Mouse (Mus musculus) stomach, postnatal 0 days (tissue): ENCODE data around the gene Rreb1. TPM values are rescaled to one million over a fixed set of nuclear protein-coding genes. Genes with fewer than 3 reads are reported as not detected.

Source experiments
- ATAC-seq: fragments of 200-750 bp; cut with Nextera tagmentation; 2 replicates; pipeline ENCODE4 v1.8.0; 2017; ENCODE audit not compliant: low FRiP score, low TSS enrichment
- DNase-seq: peaks from one replicate; pipeline ENCODE4 v3.0.0-alpha.2; 2016; ENCODE audit warnings: low spot score
- H3K27ac ChIP-seq: fragments of 300-500 bp; sonication (generic); replicated peaks from 2 replicates; pipeline ENCODE4 v1.5.1; 2014; ENCODE audit warnings: mild to moderate bottlenecking, control low read depth
- H3K27me3 ChIP-seq: fragments of 300-500 bp; sonication (generic); 2 replicates; pipeline ENCODE4 v1.6.1; 2014; ENCODE audit warnings: low read length; ENCODE audit not compliant: control insufficient read depth, insufficient read depth
- H3K36me3 ChIP-seq: fragments of 300-500 bp; sonication (generic); 2 replicates; pipeline ENCODE4 v1.6.1; 2014; ENCODE audit warnings: low read length, mixed read lengths; ENCODE audit not compliant: control insufficient read depth, insufficient read depth
- H3K4me1 ChIP-seq: fragments of 300-500 bp; sonication (generic); replicated peaks from 2 replicates; pipeline ENCODE4 v1.6.1; 2014; ENCODE audit warnings: antibody characterized with exemption; ENCODE audit not compliant: control insufficient read depth, insufficient read depth
- H3K4me2 ChIP-seq: fragments of 300-500 bp; sonication (generic); replicated peaks from 2 replicates; pipeline ENCODE4 v1.6.1; 2014; ENCODE audit warnings: low read depth, mild to moderate bottlenecking, control low read depth, moderate library complexity
- H3K4me3 ChIP-seq: fragments of 300-500 bp; sonication (generic); 2 replicates; pipeline ENCODE4 v1.5.1; 2014; ENCODE audit warnings: low read depth, low read length, control low read depth
- H3K9ac ChIP-seq: fragments of 300-500 bp; sonication (generic); 2 replicates; pipeline ENCODE4 v1.6.1; 2014; ENCODE audit warnings: mild to moderate bottlenecking, low read length, control low read depth, mixed read lengths
- H3K9me3 ChIP-seq: fragments of 300-500 bp; sonication (generic); 2 replicates; pipeline ENCODE4 v1.6.1; 2016; ENCODE audit warnings: low read length; ENCODE audit not compliant: control insufficient read depth
- CTCF ChIP-seq: IDR thresholded peaks from 2 replicates; pipeline ENCODE4 v1.5.1; 2016; ENCODE audit warnings: antibody characterized with exemption, low read depth, mild to moderate bottlenecking, moderate library complexity
- EP300 ChIP-seq: optimal IDR thresholded peaks from 2 replicates; pipeline ENCODE3; 2016; ENCODE audit warnings: antibody characterized with exemption
- WGBS: fragments of 180-500 bp; shearing (Covaris S2); extraction: QIAGEN DNeasy Blood & Tissue Kit; methylation state at CpG from one replicate; pipeline ENCODE4 v1.1.7; 2014; 5-methylcytosine and 5-hydroxymethylcytosine counted together
- polyA plus RNA-seq: library from polyadenylated mRNA; unstranded; fragments of >200 nt; fragmentation: Nextera tagmentation; extraction: Ambion mirVana; gene quantifications from 2 replicates; pipeline ENCODE4 v1.2.1, GENCODE M21; 2015

Rreb1 gene
- polyA plus RNA-seq, 1 experiment from 2014 or later, result 6.0 TPM

DNA sequence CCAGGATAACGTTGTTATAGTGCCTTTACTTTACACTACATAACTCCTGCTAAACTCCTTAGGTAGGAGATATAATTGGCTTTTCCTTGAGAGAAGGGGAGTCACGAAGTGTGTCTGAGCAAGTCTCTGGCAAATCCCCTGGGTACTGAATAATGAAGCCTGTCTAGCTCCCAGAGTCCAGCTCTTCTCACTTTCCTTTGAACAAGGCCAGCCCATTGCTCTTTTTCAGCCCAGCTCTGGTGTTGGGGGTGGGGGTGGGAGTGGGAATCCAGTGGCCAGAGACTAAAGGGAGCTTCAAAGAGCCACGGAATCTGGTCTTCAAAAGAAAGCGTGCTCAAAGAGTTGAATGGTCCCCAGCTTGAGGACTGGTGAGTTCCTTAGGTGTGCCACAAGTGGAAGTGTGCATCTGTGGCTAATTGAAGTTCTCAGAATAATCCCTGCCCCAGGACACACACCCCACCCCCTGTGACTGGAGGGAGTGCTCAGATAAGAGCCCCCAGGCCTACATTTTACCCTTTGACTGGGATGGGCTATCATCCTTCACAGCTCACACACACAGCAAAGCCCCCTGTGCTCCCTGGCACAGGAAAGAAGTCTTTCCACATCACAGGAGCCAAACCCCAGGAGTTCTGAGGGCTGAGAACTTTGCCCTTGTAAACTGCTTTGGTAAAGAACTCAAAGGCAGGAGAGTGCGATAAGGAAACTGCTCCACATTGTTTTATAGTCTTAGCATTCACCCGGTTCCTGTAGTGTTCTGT, 24.2 kb downstream of the Rreb1 start:
- peak; percentile 75 for ATAC-seq

DNA sequence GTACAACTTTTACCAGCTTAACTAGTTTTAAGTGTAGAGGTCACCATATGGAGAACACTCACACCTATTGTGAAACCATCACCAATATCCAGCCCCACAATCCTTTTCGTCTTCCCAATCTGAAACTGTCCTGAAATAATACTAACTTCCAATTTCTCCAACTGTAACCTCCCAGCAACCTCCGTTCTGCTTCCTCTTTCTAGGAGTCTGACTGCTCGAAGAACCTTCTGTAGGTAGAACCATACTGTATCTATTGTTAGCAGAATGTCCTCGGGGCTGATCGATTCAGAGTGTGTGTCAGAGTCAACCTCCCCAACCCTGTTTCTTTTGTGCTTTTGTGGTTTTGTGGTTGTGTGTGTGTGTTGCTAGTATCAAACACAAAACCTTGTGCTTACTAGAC, 25.0 kb downstream of the Rreb1 start:
- ATAC-seq, result no peak
- no peak overlapping the region for H3K9ac ChIP-seq
- no peaks in the 10 kb centered on the region for H3K27me3 ChIP-seq
- H3K9me3 ChIP-seq, result no peaks in the 10 kb centered on the region
- no peak overlapping the region for H3K4me3 ChIP-seq
- H3K27ac ChIP-seq, result peak overlapping the region; percentile 26; the same call in 1 of the 2 replicates
- no peaks in the 10 kb centered on the region for H3K36me3 ChIP-seq
- DNase-seq, result no peak
- no peak overlapping the region for H3K4me2 ChIP-seq
- peaks cover 4% of the 10 kb centered on the region; the same call in 1 of the 2 replicates for H3K4me1 ChIP-seq
- TF ChIP-seq CTCF, result no peak
- TF ChIP-seq EP300, result no peak
- 71% methylated on average over 5 of the region's 5 CpGs for WGBS

More for the DNA sequence above, 24.2 kb downstream of the Rreb1 start:
- 48% methylated on average over 6 of the region's 6 CpGs for WGBS
- DNase-seq, result peak; percentile 47
- no peaks in the 10 kb centered on the region for H3K9me3 ChIP-seq
- H3K4me3 ChIP-seq, result no peak overlapping the region
- no peak overlapping the region for H3K9ac ChIP-seq
- H3K4me2 ChIP-seq, result no peak overlapping the region
- no peaks in the 10 kb centered on the region for H3K36me3 ChIP-seq
- peaks cover 4% of the 10 kb centered on the region; the same call in 1 of the 2 replicates for H3K4me1 ChIP-seq
- no peaks in the 10 kb centered on the region for H3K27me3 ChIP-seq
- TF ChIP-seq CTCF (no peak), EP300 (no peak)
- H3K27ac ChIP-seq, result peak overlapping the region; percentile 75

- no peak overlapping the region for H3K4me2 ChIP-seq
- WGBS, result 60% methylated on average over 5 of the region's 5 CpGs
- H3K9me3 ChIP-seq, result no peaks in the 10 kb centered on the region
- H3K27me3 ChIP-seq, result no peaks in the 10 kb centered on the region
- DNase-seq (no peak), ATAC-seq (no peak)
- H3K27ac ChIP-seq, result no peak overlapping the region
- H3K36me3 ChIP-seq, result no peaks in the 10 kb centered on the region
- peaks cover 4% of the 10 kb centered on the region; the same call in 1 of the 2 replicates for H3K4me1 ChIP-seq
- H3K4me3 ChIP-seq, result no peak overlapping the region
- TF ChIP-seq EP300, result no peak
- TF ChIP-seq CTCF, result no peak
- no peak overlapping the region for H3K9ac ChIP-seq
These were observed 25.8 kb downstream of the Rreb1 start for GRCm38 (mm10) chr13:37804023-37804422.

DNA sequence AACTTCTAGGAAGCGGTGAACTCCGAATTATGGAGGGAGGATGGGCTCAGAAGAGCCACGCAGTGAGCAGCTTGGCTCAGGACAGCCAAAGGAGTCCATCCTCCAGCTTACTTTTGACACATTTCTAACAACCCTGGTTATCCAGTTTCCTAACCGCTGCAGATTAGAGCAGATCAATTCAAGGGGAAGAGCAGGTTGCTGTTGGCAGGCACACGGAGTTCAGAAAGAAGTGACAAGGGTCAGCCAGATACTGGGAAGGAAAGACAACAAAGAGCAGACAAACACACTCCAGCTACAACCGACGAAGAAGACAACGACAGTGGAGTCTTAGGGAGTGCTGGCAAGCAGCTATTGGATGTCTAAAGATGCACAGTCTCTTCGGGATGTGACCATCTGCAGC, 36.8 kb downstream of the Rreb1 start:
- Histone ChIP-seq H3K4me1 (no peaks in the 10 kb centered on the region), H3K9ac (no peak overlapping the region), H3K27ac (no peak overlapping the region), H3K36me3 (no peaks in the 10 kb centered on the region), H3K27me3 (no peaks in the 10 kb centered on the region), H3K4me2 (no peak overlapping the region), H3K9me3 (no peaks in the 10 kb centered on the region), H3K4me3 (no peak overlapping the region)
- WGBS, result 68% methylated on average over 9 of the region's 9 CpGs
- no peak for ATAC-seq
- DNase-seq, result no peak
- TF ChIP-seq EP300, result no peak

GRCm38 (mm10) chr13:37816736-37817135, 38.5 kb downstream of the Rreb1 start:
- WGBS, result 88% methylated on average over 5 of the region's 5 CpGs
- no peak for TF ChIP-seq CTCF
- TF ChIP-seq EP300, result no peak
- H3K36me3 ChIP-seq, result no peaks in the 10 kb centered on the region
- no peak overlapping the region for H3K27ac ChIP-seq
- H3K9me3 ChIP-seq, result no peaks in the 10 kb centered on the region
- no peaks in the 10 kb centered on the region for H3K27me3 ChIP-seq
- DNase-seq (no peak), ATAC-seq (no peak)
- H3K9ac ChIP-seq, result no peak overlapping the region
- H3K4me1 ChIP-seq, result no peaks in the 10 kb centered on the region
- H3K4me2 ChIP-seq, result no peak overlapping the region
- no peak overlapping the region for H3K4me3 ChIP-seq

- Histone ChIP-seq H3K4me1 (no peaks in the 10 kb centered on the region; the same call in 1 of the 2 replicates), H3K9ac (no peak overlapping the region), H3K4me2 (no peak overlapping the region), H3K4me3 (no peak overlapping the region), H3K36me3 (no peaks in the 10 kb centered on the region), H3K27me3 (no peaks in the 10 kb centered on the region), H3K9me3 (no peaks in the 10 kb centered on the region), H3K27ac (no peak overlapping the region)
- TF ChIP-seq EP300 (no peak), CTCF (peak; percentile 51)
- 21% methylated on average over 4 of the region's 4 CpGs for WGBS
- DNase-seq, result no peak
- ATAC-seq, result no peak
These were observed 43.2 kb downstream of the Rreb1 start for GRCm38 (mm10) chr13:37821413-37821812.
